Mouse (Mus musculus) cerebellum, adult 2 months (tissue): ENCODE measurements around the gene Erbb3.

Experiments
- CTCF ChIP-seq: fragments of 200-500 bp; IDR thresholded peaks from 2 replicates; pipeline ENCODE4 v1.5.1; 2011; ENCODE audit warnings: low read depth, mild to moderate bottlenecking, control low read depth, low read length, moderate library complexity, borderline replicate concordance; ENCODE audit not compliant: insufficient read depth
- POLR2A ChIP-seq: fragments of 200-500 bp; IDR thresholded peaks from 2 replicates; pipeline ENCODE4 v1.6.1; 2011; ENCODE audit warnings: low read length, control low read depth, borderline replicate concordance; ENCODE audit not compliant: insufficient read depth

GRCm38 (mm10) chr10:128524111-128524731 is 65.2 kb downstream of the Erbb3 start:
- TF ChIP-seq CTCF: no peak
- TF ChIP-seq POLR2A: no peak
